ENCODE assay signal across 15 mouse cellular contexts in genomic region chr2:167304651-167305381, GRCm38 (mm10). TPM values are rescaled to one million over a fixed set of nuclear protein-coding genes. Genes with fewer than 3 reads are reported as not detected.
DNase-seq lines count a peak whose midpoint lies in the region; ATAC-seq and TF ChIP-seq lines count a peak whose summit lies in the region.
"Had no signal": no experiment of that assay in that cellular context is flagged by ENCODE, and none has a peak within 500 bp of the region (broad histone marks: within the 10 kb centered on the region; RNA-seq: fewer than 3 reads in every experiment).

No protein-coding gene starts in this region.

- H3K4me1 ChIP-seq in kidney, postnatal 0 days (replicated peaks; ENCODE audit: insufficient read depth, low read length), result peaks cover 8% of the 10 kb centered on the region; the same call in 1 of the 2 replicates
- H3K4me1 ChIP-seq in kidney, embryonic 14.5 days (ENCODE audit: control insufficient read depth, insufficient read depth, low read length), result peaks cover 19% of the 10 kb centered on the region
- H3K4me1 ChIP-seq in intestine, postnatal 0 days (replicated peaks; ENCODE audit: control insufficient read depth, insufficient read depth, low read length), result no peaks in the 10 kb centered on the region

- H3K9me3 ChIP-seq in kidney, postnatal 0 days (replicated peaks; ENCODE audit: low read length), result no peaks in the 10 kb centered on the region
- H3K9me3 ChIP-seq in kidney, embryonic 14.5 days (ENCODE audit: control insufficient read depth, low read length), result no peaks in the 10 kb centered on the region
- H3K9me3 ChIP-seq in intestine, postnatal 0 days (ENCODE audit: control insufficient read depth), result no peaks in the 10 kb centered on the region
- H3K9me3 ChIP-seq: forebrain, embryonic 10.5 days; intestine, embryonic 15.5 days; liver, embryonic 13.5 days; neural tube, embryonic 15.5 days had no signal

- H3K4me2 ChIP-seq in kidney, postnatal 0 days (ENCODE audit: low read length), result no peak overlapping the region
- H3K4me2 ChIP-seq in kidney, embryonic 14.5 days (replicated peaks; ENCODE audit: low read depth, low read length), result no peak overlapping the region
- no peak overlapping the region for H3K4me2 ChIP-seq in intestine, postnatal 0 days (replicated peaks; ENCODE audit: low read depth)
- H3K4me2 ChIP-seq: intestine, embryonic 15.5 days; liver, embryonic 13.5 days; neural tube, embryonic 15.5 days had no signal

- 86% methylated on average over 16 of the region's 16 CpGs for WGBS in kidney, postnatal 0 days
- WGBS in kidney, embryonic 14.5 days, result 85% methylated on average over 16 of the region's 16 CpGs
- WGBS in intestine, postnatal 0 days, result 91% methylated on average over 16 of the region's 16 CpGs

- no peaks in the 10 kb centered on the region for H3K27me3 ChIP-seq in kidney, postnatal 0 days (ENCODE audit: insufficient read depth, low read length)
- H3K27me3 ChIP-seq in kidney, embryonic 14.5 days (ENCODE audit: control insufficient read depth, insufficient read depth, low read length), result no peaks in the 10 kb centered on the region
- no peaks in the 10 kb centered on the region for H3K27me3 ChIP-seq in intestine, postnatal 0 days (replicated peaks; ENCODE audit: control insufficient read depth, insufficient read depth, low read length)
- H3K27me3 ChIP-seq: intestine, embryonic 15.5 days; liver, embryonic 13.5 days; neural tube, embryonic 15.5 days had no signal

- TF ChIP-seq CTCF in kidney, postnatal 0 days (IDR thresholded peaks at IDR 0.05; ENCODE audit: low read depth), result no peak
- TF ChIP-seq CTCF in intestine, postnatal 0 days (IDR thresholded peaks at IDR 0.05; ENCODE audit: low read depth), result no peak

- peaks cover 26% of the 10 kb centered on the region; the same call in 1 of the 2 replicates for H3K36me3 ChIP-seq in kidney, postnatal 0 days (ENCODE audit: insufficient read depth, low read length)
- peaks cover 38% of the 10 kb centered on the region for H3K36me3 ChIP-seq in kidney, embryonic 14.5 days (ENCODE audit: control insufficient read depth, insufficient read depth, low read length)
- H3K36me3 ChIP-seq in intestine, postnatal 0 days (ENCODE audit: control insufficient read depth, insufficient read depth), result peaks cover 88% of the 10 kb centered on the region

- H3K9ac ChIP-seq in kidney, postnatal 0 days (ENCODE audit: low read depth, low read length), result no peak overlapping the region
- no peak overlapping the region for H3K9ac ChIP-seq in kidney, embryonic 14.5 days (ENCODE audit: low read depth, low read length)
- no peak overlapping the region for H3K9ac ChIP-seq in intestine, postnatal 0 days (ENCODE audit: low read depth, low read length)
- H3K9ac ChIP-seq: intestine, embryonic 15.5 days; liver, embryonic 13.5 days; neural tube, embryonic 15.5 days had no signal

- no peak for ATAC-seq in kidney, postnatal 0 days (replicated peaks; ENCODE audit: low FRiP score, low read depth)
- no peak for ATAC-seq in kidney, embryonic 14.5 days (ENCODE audit: low FRiP score, low TSS enrichment)
- no peak for ATAC-seq in intestine, postnatal 0 days
- ATAC-seq: intestine, embryonic 15.5 days had no signal

- H3K27ac ChIP-seq in kidney, postnatal 0 days, result 0 out of 2 replicates have a peak overlapping the region, but pooled peaks have one; percentile 8
- H3K27ac ChIP-seq in kidney, embryonic 14.5 days (ENCODE audit: low read depth, low read length), result no peak overlapping the region
- H3K27ac ChIP-seq in intestine, postnatal 0 days (ENCODE audit: low read depth, low read length), result no peak overlapping the region
- H3K27ac ChIP-seq: forebrain, embryonic 10.5 days; intestine, embryonic 15.5 days; liver, embryonic 13.5 days; neural tube, embryonic 15.5 days had no signal

- DNase-seq in cerebellum, adult 11-12 months, result peak; percentile 18
- no peak for DNase-seq in cerebellum, postnatal 4 days (ENCODE audit: low spot score in 2 of 2)
- DNase-seq in kidney, postnatal 0 days (ENCODE audit: low spot score), result no peak
- peak; percentile 10 for DNase-seq in thymus, postnatal 4 days
- no peak for DNase-seq in thymus, adult 18-20 months
- peak; percentile 2 for DNase-seq in testis, postnatal 14 days (ENCODE audit: low spot score)
- DNase-seq: heart, adult 18-20 months; heart, postnatal 36 days; liver, embryonic 13.5 days; thymus, adult 2 months had no signal

- H3K4me3 ChIP-seq in kidney, postnatal 0 days (replicated peaks; ENCODE audit: low read depth, low read length), result no peak overlapping the region
- no peak overlapping the region for H3K4me3 ChIP-seq in kidney, embryonic 14.5 days (ENCODE audit: low read length)
- H3K4me3 ChIP-seq in intestine, postnatal 0 days (ENCODE audit: low read depth, low read length), result no peak overlapping the region
- H3K4me3 ChIP-seq: forebrain, embryonic 10.5 days; intestine, embryonic 15.5 days; liver, embryonic 13.5 days; neural tube, embryonic 15.5 days had no signal

RNA-seq across cellular contexts. Expression of gene B4galt5, which starts 44.2 kb away (rescaled TPM):
- 19.5 and 22.6 TPM in 2 replicates for polyA plus RNA-seq in kidney, postnatal 0 days (2015; fragmentation: Nextera tagmentation; extraction: Ambion mirVana)
- polyA plus RNA-seq in kidney, embryonic 14.5 days (2014; fragmentation: Nextera tagmentation; extraction: Ambion mirVana), result 12.2 and 13.1 TPM in 2 replicates
- 22.4 and 26.6 TPM in 2 replicates for polyA plus RNA-seq in intestine, postnatal 0 days (2015; fragmentation: Nextera tagmentation; extraction: Ambion mirVana)

Comparison
In these comparisons a context has a peak if more than half of its experiments do, and no peak if none do; other contexts are left out.
1. DNase-seq: peak in cerebellum, adult 11-12 months (single experiment), thymus, postnatal 4 days (single experiment) and testis, postnatal 14 days (single experiment); none in cerebellum, postnatal 4 days (0 of 2), kidney, postnatal 0 days (single experiment) and thymus, adult 18-20 months (0 of 2).